Mouse (Mus musculus) spleen, postnatal 10 days (tissue): Measurements from ENCODE around the gene Dysf.

Experiments used
- DNase-seq, 2 experiments: peaks; one replicate each; pipeline ENCODE4 v3.0.0; 2021 to 2022; ENCODE audit warnings: low spot score in 2 of 2

Dysf gene

GRCm38 (mm10) chr6:84110377-84110776 is 102.0 kb downstream of the Dysf start:
- no peak for DNase-seq

GRCm38 (mm10) chr6:84111106-84111505 is 102.7 kb downstream of the Dysf start:
- no peak for DNase-seq

GRCm38 (mm10) chr6:84119731-84120530 is 111.5 kb downstream of the Dysf start:
- no peak for DNase-seq

- no peak for DNase-seq
Observed at GRCm38 (mm10) chr6:84124609-84125008, 116.2 kb downstream of the Dysf start.

GRCm38 (mm10) chr6:84125101-84125500 is 116.7 kb downstream of the Dysf start:
- no peak for DNase-seq

- no peak for DNase-seq
Observed at GRCm38 (mm10) chr6:84128229-84128628, 119.8 kb downstream of the Dysf start.

GRCm38 (mm10) chr6:84130867-84131266 is 122.5 kb downstream of the Dysf start:
- DNase-seq: no peak

GRCm38 (mm10) chr6:84131539-84131938 is 123.1 kb downstream of the Dysf start:
- DNase-seq: no peak

- DNase-seq: no peak
Observed at GRCm38 (mm10) chr6:84133053-84133452, 124.7 kb downstream of the Dysf start.

GRCm38 (mm10) chr6:84133996-84134721 is 125.8 kb downstream of the Dysf start:
- no peak for DNase-seq

- no peak for DNase-seq
Observed at GRCm38 (mm10) chr6:84134722-84135394, 126.5 kb downstream of the Dysf start.

GRCm38 (mm10) chr6:84135709-84136108 is 127.3 kb downstream of the Dysf start:
- DNase-seq: no peak

- no peak for DNase-seq
Observed at GRCm38 (mm10) chr6:84136345-84136744, 128.0 kb downstream of the Dysf start.

GRCm38 (mm10) chr6:84139932-84140331 is 131.5 kb downstream of the Dysf start:
- no peak for DNase-seq

- DNase-seq: no peak
Observed at GRCm38 (mm10) chr6:84142481-84142880, 134.1 kb downstream of the Dysf start.

- DNase-seq: no peak
Observed at GRCm38 (mm10) chr6:84143328-84143727, 134.9 kb downstream of the Dysf start.

GRCm38 (mm10) chr6:84144393-84144792 is 136.0 kb downstream of the Dysf start:
- no peak for DNase-seq

GRCm38 (mm10) chr6:84147206-84148004 is 139.0 kb downstream of the Dysf start:
- no peak for DNase-seq

GRCm38 (mm10) chr6:84148470-84148869 is 140.1 kb downstream of the Dysf start:
- DNase-seq: no peak

- DNase-seq: no peak
Observed at GRCm38 (mm10) chr6:84154508-84154907, 146.1 kb downstream of the Dysf start.

- DNase-seq: no peak
Observed at GRCm38 (mm10) chr6:84155765-84156164, 147.4 kb downstream of the Dysf start.
